Mouse (Mus musculus): ENCODE data around the gene Prickle4. TPM values are rescaled to one million over a fixed set of nuclear protein-coding genes. Genes with fewer than 3 reads are reported as not detected.

Gene Prickle4
- polyA plus RNA-seq (2012; rRNA removed): 0.93 and 4.4 TPM in 2 replicates

GRCm38 (mm10) chr17:47694503-47695336 is at the start of gene Prickle4:
Gene Prickle4, minus strand, starts transcription at chr17:47694736.

GRCm38 (mm10) chr17:47736856-47737255 is 42.3 kb upstream of the Prickle4 start, which contains the start of gene Tfeb:
Gene Tfeb, plus strand, starts transcription at chr17:47737030.

GRCm38 (mm10) chr17:47726566-47726965 is 32.0 kb upstream of the Prickle4 start, which contains the start of gene Pgc:
Gene Pgc, plus strand, starts transcription at chr17:47726842.

GRCm38 (mm10) chr17:47694442-47694502 is 264 bp downstream of the Prickle4 start, which contains the start of gene Gm21981:
Gene Gm21981, minus strand, starts transcription at chr17:47694455.

GRCm38 (mm10) chr17:47688608-47689575 is 5.6 kb downstream of the Prickle4 start, which contains the start of gene Frs3:
Gene Frs3, plus strand, starts transcription at chr17:47689030.

GRCm38 (mm10) chr17:47688344-47688607 is 6.3 kb downstream of the Prickle4 start, which contains the start of gene Tomm6:
Gene Tomm6, minus strand, starts transcription at chr17:47688386.

Other genes starting within 250 kb of the Prickle4 start
- gene Taf8, start 192.4 kb downstream of the Prickle4 start, polyA plus RNA-seq (2012; rRNA removed): 47.4 and 48.0 TPM in 2 replicates
- 194 and 197 TPM in 2 replicates for gene Ccnd3, start 189.7 kb downstream of the Prickle4 start, polyA plus RNA-seq (2012; rRNA removed)
- 23.2 and 24.1 TPM in 2 replicates for gene Bysl, start 83.2 kb downstream of the Prickle4 start, polyA plus RNA-seq (2012; rRNA removed)
- 47.8 and 57.1 TPM in 2 replicates for gene Med20, start 83.2 kb downstream of the Prickle4 start, polyA plus RNA-seq (2012; rRNA removed)
- 2.2 and 4.3 TPM in 2 replicates for gene Gm20517, start 83.1 kb downstream of the Prickle4 start, polyA plus RNA-seq (2012; rRNA removed)
- 21.1 and 27.6 TPM in 2 replicates for gene Usp49, start 64.0 kb downstream of the Prickle4 start, polyA plus RNA-seq (2012; rRNA removed)
- 104 and 158 TPM in 2 replicates for gene Tomm6, start 6.3 kb downstream of the Prickle4 start, polyA plus RNA-seq (2012; rRNA removed)
- gene Frs3, start 5.7 kb downstream of the Prickle4 start, polyA plus RNA-seq (2012; rRNA removed): 18.9 and 19.9 TPM in 2 replicates
- 0.94 and 2.4 TPM in 2 replicates for gene Gm21981, start 281 bp downstream of the Prickle4 start, polyA plus RNA-seq (2012; rRNA removed)
- not detected in 2 replicates for gene Pgc, start 32.1 kb upstream of the Prickle4 start, polyA plus RNA-seq (2012; rRNA removed)
- gene Tfeb, start 42.3 kb upstream of the Prickle4 start, polyA plus RNA-seq (2012; rRNA removed): 2.1 and 2.8 TPM in 2 replicates
- gene Mdfi, start 140.0 kb upstream of the Prickle4 start, polyA plus RNA-seq (2012; rRNA removed): 80.5 and 157 TPM in 2 replicates
- gene Foxp4, start 229.9 kb upstream of the Prickle4 start, polyA plus RNA-seq (2012; rRNA removed): 96.2 and 105 TPM in 2 replicates